Mouse (Mus musculus) brain, adult 2 months (tissue): ENCODE measurements at regions not wholly inside any gene's neighbourhood (a gene's known extent, or its start where the extent isn't known, plus 50 kb on each side); places are given as distances from the start of the nearest gene placed in this dataset.
A peak's percentile ranks its signal among the peaks of the same experiment; 100 is the strongest.
"Not testable (repeated sequence)": the region's sequence is repeated elsewhere in the genome, so short reads cannot be mapped to it uniquely, and the experiment has no call there.

Source experiments
- DNase-seq: peaks from one replicate; pipeline ENCODE4 v3.0.0; 2011; ENCODE audit warnings: low read depth, low spot score

DNA sequence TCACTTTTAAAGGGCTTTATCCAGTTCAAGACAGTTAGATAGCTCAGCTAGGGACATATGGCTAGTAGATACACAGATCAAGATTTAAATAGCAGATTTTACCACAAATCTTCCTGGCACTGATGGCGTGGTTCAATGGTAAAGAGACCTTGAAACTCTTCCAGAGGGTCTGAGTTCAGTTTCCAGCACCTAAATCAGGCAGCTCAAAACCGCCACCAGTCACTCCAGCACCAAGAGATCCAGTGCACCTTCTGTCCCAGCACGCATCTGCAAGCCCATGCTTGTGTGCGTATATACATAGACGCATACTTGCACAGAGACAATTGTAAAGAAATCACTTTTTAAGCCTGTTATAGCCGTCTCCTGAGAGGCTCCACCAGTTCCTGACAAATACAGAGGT is 454.0 kb upstream of the Jmjd1c start:
- DNase-seq: no peak

- no peak for DNase-seq
Observed at GRCm38 (mm10) chr10:66643160-66643559, 452.8 kb upstream of the Jmjd1c start.

DNA sequence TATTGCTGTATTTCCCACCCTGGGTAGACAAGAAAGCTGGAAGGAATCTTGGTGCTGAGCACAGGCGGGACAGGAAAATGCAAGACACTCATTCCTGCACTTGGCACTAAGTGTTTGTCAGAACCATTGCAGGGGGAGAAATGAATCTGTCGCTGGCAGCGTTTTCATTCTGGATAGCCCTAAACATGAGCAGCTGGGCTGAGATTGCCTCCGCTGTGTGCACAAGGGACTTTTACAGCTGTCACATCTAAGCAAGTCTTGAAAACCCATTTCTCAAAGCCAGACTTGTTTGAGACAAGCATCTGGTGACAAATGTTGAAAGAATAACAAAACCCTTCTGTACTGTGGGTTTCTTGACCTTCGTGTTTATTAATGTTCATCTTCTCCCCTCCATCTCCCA is 438.4 kb upstream of the Jmjd1c start:
- DNase-seq: peak; percentile 49

GRCm38 (mm10) chr10:66683160-66683559 is 412.8 kb upstream of the Jmjd1c start:
- no peak for DNase-seq

GRCm38 (mm10) chr10:66689196-66689595 is 406.7 kb upstream of the Jmjd1c start:
- DNase-seq: peak; percentile 8

GRCm38 (mm10) chr10:66694549-66695285 is 401.2 kb upstream of the Jmjd1c start:
- no peak for DNase-seq

DNA sequence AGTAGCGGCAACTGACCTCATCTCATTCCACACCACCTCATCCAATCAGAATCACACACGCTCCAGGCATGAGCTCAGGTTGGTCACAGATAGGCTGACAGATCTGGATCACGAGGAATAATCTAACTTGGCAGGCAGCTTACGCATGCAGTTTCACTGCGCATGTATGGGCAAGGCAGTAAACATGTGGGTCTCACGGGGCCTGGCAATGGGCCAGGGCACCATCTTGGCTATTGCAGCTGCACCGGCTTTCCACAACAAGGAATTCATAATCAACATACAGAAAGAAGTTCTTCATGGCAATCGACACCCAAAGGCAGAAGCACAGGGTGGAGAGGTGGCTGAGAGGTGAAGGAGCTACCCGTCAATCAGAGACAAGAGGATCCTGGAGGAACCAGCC is 381.0 kb upstream of the Jmjd1c start:
- DNase-seq: not testable (repeated sequence)

DNA sequence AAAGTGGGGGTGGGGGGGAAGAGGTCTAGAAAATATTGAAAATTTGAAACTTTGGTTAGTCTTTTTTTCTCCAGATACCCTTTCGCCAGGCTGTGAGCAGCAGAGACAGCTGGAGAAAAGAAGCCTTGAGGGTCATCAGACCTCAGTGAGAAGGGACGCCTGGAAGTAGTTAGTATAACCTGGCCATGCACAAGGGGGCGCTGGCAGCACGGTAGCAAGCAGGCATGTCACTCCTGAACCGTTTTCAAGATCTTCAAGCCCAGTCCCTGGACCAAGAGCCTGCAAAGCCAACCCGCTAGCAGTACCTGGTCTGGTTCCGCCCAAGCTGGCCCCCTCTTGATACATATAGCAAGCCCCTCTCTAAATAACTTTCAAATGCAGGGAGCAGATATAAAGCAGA is 378.0 kb upstream of the Jmjd1c start:
- DNase-seq: peak; percentile 23

DNA sequence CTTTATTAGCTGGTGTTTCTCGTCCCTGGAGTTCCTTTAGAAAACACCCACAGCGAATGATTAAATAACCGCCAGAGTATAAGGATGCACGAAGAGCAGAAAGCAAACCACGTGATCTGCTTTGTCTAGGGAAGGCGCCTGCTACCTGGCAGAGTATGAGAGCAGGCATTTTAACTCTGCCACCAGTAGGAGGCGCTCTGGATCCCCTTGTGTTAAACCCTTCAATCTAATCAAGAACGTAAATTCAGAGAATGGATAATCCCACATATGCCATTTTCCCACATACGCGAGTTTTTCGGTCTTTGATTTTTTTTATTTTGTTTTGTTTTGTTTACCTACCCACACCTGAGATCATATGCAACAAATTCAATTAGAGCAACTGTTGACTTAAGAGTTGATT is 376.1 kb upstream of the Jmjd1c start:
- no peak for DNase-seq

DNA sequence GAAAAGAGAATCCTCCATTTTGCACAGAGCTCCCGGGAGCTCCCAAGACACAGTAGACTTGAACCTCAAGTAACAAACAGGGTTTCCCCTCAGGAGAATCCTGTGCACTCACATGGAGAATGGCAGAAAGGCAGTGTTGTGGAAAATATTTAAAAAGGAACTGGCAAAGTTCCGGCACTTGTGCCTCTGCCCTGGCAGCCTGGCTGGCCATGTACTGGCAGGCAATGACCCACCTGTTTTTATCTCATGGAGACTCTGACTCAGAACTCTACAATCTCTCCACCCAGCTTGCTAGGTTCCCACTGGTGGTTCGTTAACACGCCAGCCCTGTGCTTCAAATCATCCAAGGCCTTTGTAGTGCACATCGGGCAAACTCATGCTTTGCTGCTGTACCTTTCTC is 362.3 kb upstream of the Jmjd1c start:
- peak; percentile 34 for DNase-seq

DNA sequence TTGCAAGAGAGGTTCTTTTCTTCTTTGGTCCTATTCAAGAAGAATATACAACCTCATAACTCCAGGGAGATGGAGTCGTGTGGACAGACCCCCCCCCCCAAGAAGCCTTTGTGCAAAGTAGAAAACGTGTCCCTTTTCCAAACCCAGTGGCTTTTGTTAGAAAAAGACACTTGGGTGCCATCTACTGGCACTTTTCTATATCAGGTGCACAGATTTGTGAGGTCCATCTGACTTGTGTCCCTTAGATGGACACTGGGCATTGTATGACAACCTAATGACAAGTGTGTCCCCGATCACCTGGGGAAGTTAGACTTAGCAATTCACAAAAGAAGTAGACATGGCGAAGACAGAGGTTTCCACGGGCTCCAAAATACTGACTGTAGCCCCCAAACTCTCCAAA is 361.1 kb upstream of the Jmjd1c start:
- DNase-seq: peak; percentile 69

DNA sequence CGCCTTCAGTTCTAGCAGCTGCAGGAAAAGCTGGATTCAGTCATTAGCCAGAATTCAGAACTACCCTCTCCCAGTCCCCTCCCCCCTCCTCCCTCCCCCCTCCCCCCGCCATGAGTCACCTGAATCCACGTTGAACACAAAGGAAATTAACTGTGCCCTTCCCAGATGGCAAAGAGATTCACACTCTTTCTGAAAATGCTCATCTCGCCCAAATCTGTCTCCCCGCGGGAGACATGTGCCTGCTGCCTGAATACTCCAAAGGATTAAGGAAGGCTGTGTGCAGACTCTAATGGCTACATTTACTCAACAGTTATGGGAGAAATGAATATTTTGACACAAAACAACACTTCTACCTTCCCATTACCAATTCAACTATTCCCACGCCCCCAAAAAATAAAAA is 356.9 kb upstream of the Jmjd1c start:
- DNase-seq: peak; percentile 81

- DNase-seq: peak; percentile 46
Observed at GRCm38 (mm10) chr10:66741819-66742218, 354.1 kb upstream of the Jmjd1c start.

DNA sequence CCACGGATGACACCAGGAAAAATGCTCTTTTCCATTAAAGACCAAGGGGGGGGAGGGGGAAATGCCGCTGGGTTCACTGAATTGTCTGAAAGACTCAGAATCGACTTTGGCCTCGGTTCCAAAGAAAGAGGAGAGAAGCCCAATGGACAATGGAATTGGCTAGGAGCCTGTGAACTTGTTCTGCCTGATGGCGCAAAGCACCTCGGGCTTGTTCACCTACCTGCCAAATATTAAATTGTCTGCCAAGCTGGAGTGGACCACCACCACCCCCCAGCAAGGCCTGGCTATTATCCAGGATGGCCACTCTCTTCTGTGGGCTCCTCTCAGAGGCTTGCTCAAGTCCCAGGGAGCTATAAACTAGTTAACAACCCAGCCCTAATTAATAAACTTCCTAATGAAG is 352.7 kb upstream of the Jmjd1c start:
- no peak for DNase-seq

GRCm38 (mm10) chr10:66745871-66746270 is 350.1 kb upstream of the Jmjd1c start:
- no peak for DNase-seq

DNA sequence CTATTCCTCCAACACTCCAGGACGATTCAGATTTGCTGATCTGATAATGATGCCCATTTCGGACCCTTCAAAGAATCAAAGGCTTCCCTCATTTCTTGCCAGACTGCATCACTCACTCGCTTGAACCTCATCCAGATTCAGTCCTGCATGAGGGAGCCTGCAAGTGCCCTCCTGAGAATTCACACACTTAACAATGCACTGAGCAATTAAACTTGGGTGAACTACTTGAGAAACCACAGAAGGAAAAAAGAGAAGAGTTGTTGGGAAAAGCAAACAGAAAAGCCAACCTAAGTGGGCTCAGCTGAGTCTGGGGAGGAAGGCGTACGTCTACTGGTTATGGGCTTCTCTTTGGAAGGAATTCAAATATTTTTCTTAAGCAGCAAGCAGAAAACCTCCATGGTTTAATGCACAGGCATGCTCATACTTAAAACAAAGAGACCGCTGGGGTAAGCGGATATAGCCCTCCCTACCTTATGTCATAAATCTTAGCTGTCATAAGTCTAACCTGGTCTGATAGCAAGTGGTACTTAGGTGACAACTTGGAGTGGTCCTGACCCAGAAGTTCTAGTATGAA is 343.6 kb upstream of the Jmjd1c start:
- no peak for DNase-seq

DNA sequence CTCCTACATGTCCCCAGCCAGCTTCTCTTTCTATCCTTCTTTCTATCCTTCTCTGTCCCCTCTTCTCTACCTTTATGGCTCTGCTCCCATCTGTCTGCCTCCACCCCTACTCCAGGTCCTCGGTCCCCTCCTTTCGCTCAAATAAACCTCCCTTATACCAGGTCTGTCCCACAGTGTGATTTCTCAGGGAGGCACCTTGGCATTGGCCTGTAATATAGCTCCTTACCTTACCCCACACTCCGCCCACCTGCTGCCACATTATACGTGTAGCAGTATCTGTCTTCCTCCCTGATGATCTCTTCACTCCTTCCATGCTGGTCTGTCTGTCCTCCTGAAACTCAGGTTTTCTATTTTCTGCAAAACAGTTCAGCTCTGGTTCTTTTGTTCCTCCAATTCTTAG is 339.1 kb upstream of the Jmjd1c start:
- DNase-seq: no peak

GRCm38 (mm10) chr10:66770161-66771030 is 325.5 kb upstream of the Jmjd1c start:
- peak; percentile 82 for DNase-seq

DNA sequence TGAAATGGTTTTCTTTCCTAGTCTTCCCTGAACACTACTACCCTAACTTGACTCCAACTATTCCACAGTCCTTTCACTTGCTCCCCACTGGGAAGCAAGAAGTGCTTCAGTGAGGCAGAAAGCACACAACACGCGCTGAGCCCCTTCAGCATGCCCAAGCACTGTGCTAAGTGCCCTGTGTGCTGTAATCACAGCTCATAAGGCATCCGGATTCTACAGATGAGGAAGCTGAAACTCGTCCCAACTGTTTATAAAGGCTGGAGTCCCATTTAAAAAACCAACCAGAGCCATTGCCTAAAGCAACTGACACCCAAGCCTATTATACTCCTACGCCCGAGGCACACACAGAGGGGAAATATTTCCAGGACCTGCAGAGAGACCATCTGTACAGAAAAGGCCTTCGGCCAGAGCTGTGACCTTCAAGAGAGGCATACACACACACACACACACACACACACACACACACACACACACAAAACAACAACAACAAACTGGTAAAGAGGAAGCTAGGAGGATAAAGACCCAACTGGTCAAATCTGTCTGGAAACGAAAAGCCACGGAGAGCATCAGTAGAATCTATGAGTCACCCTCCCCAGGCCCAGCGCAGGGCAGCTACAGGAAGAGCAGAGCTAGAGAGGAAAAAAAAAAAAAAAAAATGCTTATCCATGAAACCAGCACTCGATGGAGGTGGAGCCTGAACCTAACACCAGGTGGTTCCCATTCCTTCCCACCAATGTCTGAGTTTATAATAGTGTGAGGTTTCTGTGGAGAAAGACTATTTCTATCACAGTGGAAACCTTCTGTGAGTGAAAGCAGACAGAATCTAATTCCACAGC is 315.4 kb upstream of the Jmjd1c start:
- DNase-seq: peak; percentile 96

GRCm38 (mm10) chr10:66781171-66781510 is 314.8 kb upstream of the Jmjd1c start:
- DNase-seq: no peak

GRCm38 (mm10) chr10:66782025-66782424 is 313.9 kb upstream of the Jmjd1c start:
- no peak for DNase-seq

GRCm38 (mm10) chr10:66787812-66788211 is 308.1 kb upstream of the Jmjd1c start:
- no peak for DNase-seq
